Mouse (Mus musculus): ENCODE results near the gene Fer. TPM values are rescaled to one million over a fixed set of nuclear protein-coding genes. Genes with fewer than 3 reads are reported as not detected.

Gene Fer
- polyA plus RNA-seq, 1 experiment from 2014 or later = 36.7 TPM

DNA sequence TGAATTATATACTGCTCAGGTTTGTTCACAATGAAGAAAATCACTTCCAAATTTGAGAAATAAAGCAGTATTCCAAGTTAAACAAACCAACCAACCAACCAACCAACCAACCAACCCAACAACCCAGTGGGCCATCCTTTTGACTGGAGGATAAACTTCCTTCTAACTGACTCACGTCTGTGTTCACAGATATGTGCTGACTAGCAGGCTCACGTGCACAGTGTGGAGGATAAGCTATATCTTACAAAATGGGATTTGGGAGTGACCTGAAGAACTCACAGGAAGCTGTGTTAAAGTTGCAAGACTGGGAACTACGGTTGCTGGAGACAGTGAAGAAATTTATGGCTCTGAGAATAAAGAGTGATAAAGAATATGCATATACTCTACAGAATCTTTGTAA lies 33.0 kb downstream of the Fer start:
- no peak for ATAC-seq
- no peaks in the 10 kb centered on the region for H3K27me3 ChIP-seq (replicated peaks; ENCODE audit: control insufficient read depth, insufficient read depth, low read length)
- no peaks in the 10 kb centered on the region for H3K36me3 ChIP-seq (ENCODE audit: control insufficient read depth, insufficient read depth)
- H3K4me3 ChIP-seq (replicated peaks; ENCODE audit: low read length) = no peak overlapping the region
- no peaks in the 10 kb centered on the region for H3K9me3 ChIP-seq (ENCODE audit: control insufficient read depth, low read length)
- WGBS = 89% methylated on average over 3 of the region's 3 CpGs
- H3K4me1 ChIP-seq (replicated peaks; ENCODE audit: control insufficient read depth, insufficient read depth, low read length) = peaks cover 4% of the 10 kb centered on the region; the same call in 1 of the 2 replicates
- no peak overlapping the region for H3K9ac ChIP-seq (replicated peaks; ENCODE audit: low read depth, low read length)
- H3K27ac ChIP-seq (ENCODE audit: low read length) = no peak overlapping the region
- no peak overlapping the region for H3K4me2 ChIP-seq (ENCODE audit: low read length)

DNA sequence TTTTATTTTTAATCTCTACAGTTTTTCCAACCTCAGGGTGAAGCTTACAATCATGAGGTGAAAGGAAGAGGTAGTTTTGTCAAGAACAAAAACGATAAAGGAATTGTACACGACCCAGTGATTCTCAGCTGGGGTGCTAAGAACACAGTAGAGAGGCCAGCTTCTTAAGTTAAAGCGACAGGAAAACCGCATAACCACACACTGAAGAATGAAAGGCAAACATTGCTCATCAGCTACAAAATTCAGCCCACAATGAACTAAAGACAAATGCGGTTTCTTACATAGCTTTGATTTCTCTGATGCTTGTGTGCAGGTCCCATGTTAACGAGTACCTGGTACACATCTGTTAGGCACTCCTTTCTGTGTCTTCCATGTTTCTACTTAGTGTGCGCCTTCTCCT lies 34.2 kb downstream of the Fer start:
- Histone ChIP-seq H3K27ac (ENCODE audit: low read length) (no peak overlapping the region), H3K4me2 (ENCODE audit: low read length) (no peak overlapping the region), H3K4me3 (replicated peaks; ENCODE audit: low read length) (no peak overlapping the region), H3K27me3 (replicated peaks; ENCODE audit: control insufficient read depth, insufficient read depth, low read length) (no peaks in the 10 kb centered on the region), H3K4me1 (replicated peaks; ENCODE audit: control insufficient read depth, insufficient read depth, low read length) (peaks cover 4% of the 10 kb centered on the region; the same call in 1 of the 2 replicates), H3K9ac (replicated peaks; ENCODE audit: low read depth, low read length) (no peak overlapping the region), H3K36me3 (ENCODE audit: control insufficient read depth, insufficient read depth) (no peaks in the 10 kb centered on the region), H3K9me3 (ENCODE audit: control insufficient read depth, low read length) (no peaks in the 10 kb centered on the region)
- 61% methylated on average over 7 of the region's 7 CpGs for WGBS
- ATAC-seq = no peak

- no peaks in the 10 kb centered on the region for H3K27me3 ChIP-seq (replicated peaks; ENCODE audit: control insufficient read depth, insufficient read depth, low read length)
- H3K9me3 ChIP-seq (ENCODE audit: control insufficient read depth, low read length) = no peaks in the 10 kb centered on the region
- H3K27ac ChIP-seq (ENCODE audit: low read length) = no peak overlapping the region
- H3K4me1 ChIP-seq (replicated peaks; ENCODE audit: control insufficient read depth, insufficient read depth, low read length) = no peaks in the 10 kb centered on the region
- 95% methylated on average over 4 of the region's 4 CpGs for WGBS
- no peak overlapping the region for H3K9ac ChIP-seq (replicated peaks; ENCODE audit: low read depth, low read length)
- no peak overlapping the region for H3K4me2 ChIP-seq (ENCODE audit: low read length)
- no peak overlapping the region for H3K4me3 ChIP-seq (replicated peaks; ENCODE audit: low read length)
- ATAC-seq = no peak
- no peaks in the 10 kb centered on the region for H3K36me3 ChIP-seq (ENCODE audit: control insufficient read depth, insufficient read depth)
Measured at GRCm38 (mm10) chr17:63909297-63909696, 46.4 kb downstream of the Fer start.

- Histone ChIP-seq H3K27me3 (replicated peaks; ENCODE audit: control insufficient read depth, insufficient read depth, low read length) (no peaks in the 10 kb centered on the region), H3K4me2 (ENCODE audit: low read length) (no peak overlapping the region), H3K9me3 (ENCODE audit: control insufficient read depth, low read length) (no peaks in the 10 kb centered on the region), H3K4me1 (replicated peaks; ENCODE audit: control insufficient read depth, insufficient read depth, low read length) (no peaks in the 10 kb centered on the region), H3K9ac (replicated peaks; ENCODE audit: low read depth, low read length) (no peak overlapping the region), H3K4me3 (replicated peaks; ENCODE audit: low read length) (no peak overlapping the region), H3K27ac (ENCODE audit: low read length) (no peak overlapping the region), H3K36me3 (ENCODE audit: control insufficient read depth, insufficient read depth) (no peaks in the 10 kb centered on the region)
- WGBS = 79% methylated on average over 6 of the region's 6 CpGs
- ATAC-seq = no peak
Measured at GRCm38 (mm10) chr17:63921601-63922203, 58.8 kb downstream of the Fer start.

DNA sequence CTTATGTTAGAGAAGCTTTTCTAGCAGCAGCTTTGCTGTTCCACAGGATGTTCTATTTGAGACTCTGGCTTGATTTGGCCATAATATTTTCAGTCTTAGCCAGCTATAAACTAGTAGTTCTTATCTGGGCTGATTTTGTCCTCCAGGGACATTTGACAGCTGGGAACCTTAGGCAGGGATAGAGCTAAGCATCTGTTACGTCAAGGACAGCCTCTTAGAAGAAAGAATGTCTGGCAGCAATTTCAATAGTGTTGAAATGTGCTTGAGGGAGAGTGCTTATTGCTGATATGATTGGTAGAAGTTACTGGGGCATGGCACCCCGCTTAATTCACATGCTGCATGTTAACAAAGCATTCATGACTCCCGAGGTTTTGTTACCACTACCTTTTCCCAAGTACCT lies 62.7 kb downstream of the Fer start:
- Histone ChIP-seq H3K27me3 (replicated peaks; ENCODE audit: control insufficient read depth, insufficient read depth, low read length) (no peaks in the 10 kb centered on the region), H3K27ac (ENCODE audit: low read length) (no peak overlapping the region), H3K4me2 (ENCODE audit: low read length) (no peak overlapping the region), H3K36me3 (ENCODE audit: control insufficient read depth, insufficient read depth) (no peaks in the 10 kb centered on the region), H3K9me3 (ENCODE audit: control insufficient read depth, low read length) (no peaks in the 10 kb centered on the region), H3K4me3 (replicated peaks; ENCODE audit: low read length) (no peak overlapping the region), H3K4me1 (replicated peaks; ENCODE audit: control insufficient read depth, insufficient read depth, low read length) (no peaks in the 10 kb centered on the region), H3K9ac (replicated peaks; ENCODE audit: low read depth, low read length) (no peak overlapping the region)
- 70% methylated on average over 3 of the region's 3 CpGs for WGBS
- ATAC-seq = no peak

DNA sequence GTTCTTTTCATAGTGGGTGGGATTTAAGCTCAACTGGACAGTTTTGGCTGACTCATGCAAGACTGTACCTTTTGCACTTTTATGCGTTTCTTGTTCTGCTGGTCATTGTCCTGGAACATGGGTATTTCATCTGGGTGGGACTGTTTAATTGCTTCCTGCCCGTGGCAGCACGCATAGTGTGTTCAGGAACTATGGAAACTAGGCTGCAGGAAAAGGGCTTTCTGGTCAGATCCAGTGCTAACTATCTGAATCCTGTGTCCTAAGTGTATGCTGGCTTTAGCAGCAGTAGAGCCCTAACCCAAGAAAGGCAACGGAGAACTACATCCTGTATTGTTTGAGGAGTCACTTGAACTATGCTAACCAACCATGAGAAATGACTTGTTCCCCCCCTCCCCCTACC lies 67.8 kb downstream of the Fer start:
- Histone ChIP-seq H3K9ac (replicated peaks; ENCODE audit: low read depth, low read length) (no peak overlapping the region), H3K27ac (ENCODE audit: low read length) (no peak overlapping the region), H3K9me3 (ENCODE audit: control insufficient read depth, low read length) (no peaks in the 10 kb centered on the region), H3K4me2 (ENCODE audit: low read length) (no peak overlapping the region), H3K4me1 (replicated peaks; ENCODE audit: control insufficient read depth, insufficient read depth, low read length) (no peaks in the 10 kb centered on the region), H3K36me3 (ENCODE audit: control insufficient read depth, insufficient read depth) (no peaks in the 10 kb centered on the region), H3K4me3 (replicated peaks; ENCODE audit: low read length) (no peak overlapping the region), H3K27me3 (replicated peaks; ENCODE audit: control insufficient read depth, insufficient read depth, low read length) (no peaks in the 10 kb centered on the region)
- ATAC-seq = no peak
- 72% methylated on average over 4 of the region's 4 CpGs for whole genome bisulfite sequencing

GRCm38 (mm10) chr17:63931556-63931955 lies 68.7 kb downstream of the Fer start:
- no peak overlapping the region for H3K9ac ChIP-seq (replicated peaks; ENCODE audit: low read depth, low read length)
- H3K4me1 ChIP-seq (replicated peaks; ENCODE audit: control insufficient read depth, insufficient read depth, low read length) = no peaks in the 10 kb centered on the region
- 66% methylated on average over 1 of the region's 1 CpGs for WGBS
- H3K9me3 ChIP-seq (ENCODE audit: control insufficient read depth, low read length) = no peaks in the 10 kb centered on the region
- H3K27me3 ChIP-seq (replicated peaks; ENCODE audit: control insufficient read depth, insufficient read depth, low read length) = no peaks in the 10 kb centered on the region
- H3K27ac ChIP-seq (ENCODE audit: low read length) = no peak overlapping the region
- H3K4me2 ChIP-seq (ENCODE audit: low read length) = no peak overlapping the region
- H3K36me3 ChIP-seq (ENCODE audit: control insufficient read depth, insufficient read depth) = no peaks in the 10 kb centered on the region
- ATAC-seq = no peak
- H3K4me3 ChIP-seq (replicated peaks; ENCODE audit: low read length) = no peak overlapping the region

DNA sequence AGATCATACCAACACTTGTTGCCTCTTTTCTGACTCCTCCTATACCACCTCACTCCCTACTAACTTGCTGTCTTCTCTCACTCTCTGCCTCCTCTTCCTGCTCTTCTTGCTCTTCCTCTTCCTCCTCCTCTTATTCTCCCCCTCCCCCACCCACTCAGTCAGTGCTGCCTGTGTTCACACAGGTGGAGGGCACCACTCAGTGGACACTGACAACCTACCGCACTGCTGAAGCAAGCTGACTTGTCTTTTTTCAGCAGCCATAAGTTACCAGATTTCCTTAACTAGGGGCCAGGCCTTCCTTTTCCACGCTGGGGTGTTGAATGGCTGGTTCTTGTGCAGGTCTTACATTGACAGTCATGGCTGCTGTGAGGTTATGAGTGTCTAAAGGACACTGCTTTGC lies 72.5 kb downstream of the Fer start:
- WGBS = 89% methylated on average over 2 of the region's 2 CpGs
- ATAC-seq = no peak

GRCm38 (mm10) chr17:63937886-63938285 lies 75.0 kb downstream of the Fer start:
- ATAC-seq = no peak
- 0 out of 2 replicates have a peak, but pooled peaks cover 2% of the 10 kb centered on the region for H3K36me3 ChIP-seq (ENCODE audit: control insufficient read depth, insufficient read depth)
- no peak overlapping the region for H3K9ac ChIP-seq (replicated peaks; ENCODE audit: low read depth, low read length)
- no peaks in the 10 kb centered on the region for H3K9me3 ChIP-seq (ENCODE audit: control insufficient read depth, low read length)
- H3K4me3 ChIP-seq (replicated peaks; ENCODE audit: low read length) = no peak overlapping the region
- WGBS = 60% methylated on average over 18 of the region's 18 CpGs
- H3K4me2 ChIP-seq (ENCODE audit: low read length) = no peak overlapping the region
- no peak overlapping the region for H3K27ac ChIP-seq (ENCODE audit: low read length)
- H3K27me3 ChIP-seq (replicated peaks; ENCODE audit: control insufficient read depth, insufficient read depth, low read length) = no peaks in the 10 kb centered on the region
- no peaks in the 10 kb centered on the region for H3K4me1 ChIP-seq (replicated peaks; ENCODE audit: control insufficient read depth, insufficient read depth, low read length)

More for the DNA sequence above, 72.5 kb downstream of the Fer start:
- Histone ChIP-seq H3K4me3 (replicated peaks; ENCODE audit: low read length) (no peak overlapping the region), H3K4me1 (replicated peaks; ENCODE audit: control insufficient read depth, insufficient read depth, low read length) (no peaks in the 10 kb centered on the region), H3K27ac (ENCODE audit: low read length) (no peak overlapping the region), H3K27me3 (replicated peaks; ENCODE audit: control insufficient read depth, insufficient read depth, low read length) (no peaks in the 10 kb centered on the region), H3K9ac (replicated peaks; ENCODE audit: low read depth, low read length) (no peak overlapping the region), H3K36me3 (ENCODE audit: control insufficient read depth, insufficient read depth) (no peaks in the 10 kb centered on the region), H3K9me3 (ENCODE audit: control insufficient read depth, low read length) (no peaks in the 10 kb centered on the region), H3K4me2 (ENCODE audit: low read length) (no peak overlapping the region)

GRCm38 (mm10) chr17:63946772-63947171 lies 83.9 kb downstream of the Fer start:
- H3K9ac ChIP-seq (replicated peaks; ENCODE audit: low read depth, low read length) = no peak overlapping the region
- 92% methylated on average over 2 of the region's 2 CpGs for WGBS
- H3K27me3 ChIP-seq (replicated peaks; ENCODE audit: control insufficient read depth, insufficient read depth, low read length) = no peaks in the 10 kb centered on the region
- H3K4me1 ChIP-seq (replicated peaks; ENCODE audit: control insufficient read depth, insufficient read depth, low read length) = 0 out of 2 replicates have a peak, but pooled peaks cover 2% of the 10 kb centered on the region
- H3K27ac ChIP-seq (ENCODE audit: low read length) = no peak overlapping the region
- H3K4me3 ChIP-seq (replicated peaks; ENCODE audit: low read length) = no peak overlapping the region
- H3K9me3 ChIP-seq (ENCODE audit: control insufficient read depth, low read length) = no peaks in the 10 kb centered on the region
- H3K36me3 ChIP-seq (ENCODE audit: control insufficient read depth, insufficient read depth) = no peaks in the 10 kb centered on the region
- H3K4me2 ChIP-seq (ENCODE audit: low read length) = no peak overlapping the region
- no peak for ATAC-seq

Data from forebrain, embryonic 16.5 days (tissue).